Mouse (Mus musculus): ENCODE results near the gene Ppp1r15b. TPM values are rescaled to one million over a fixed set of nuclear protein-coding genes. Genes with fewer than 3 reads are reported as not detected.

Gene Ppp1r15b
- total and polyA plus RNA-seq, 3 experiments, result 33.1 to 47.6 (median 47.5) TPM

DNA sequence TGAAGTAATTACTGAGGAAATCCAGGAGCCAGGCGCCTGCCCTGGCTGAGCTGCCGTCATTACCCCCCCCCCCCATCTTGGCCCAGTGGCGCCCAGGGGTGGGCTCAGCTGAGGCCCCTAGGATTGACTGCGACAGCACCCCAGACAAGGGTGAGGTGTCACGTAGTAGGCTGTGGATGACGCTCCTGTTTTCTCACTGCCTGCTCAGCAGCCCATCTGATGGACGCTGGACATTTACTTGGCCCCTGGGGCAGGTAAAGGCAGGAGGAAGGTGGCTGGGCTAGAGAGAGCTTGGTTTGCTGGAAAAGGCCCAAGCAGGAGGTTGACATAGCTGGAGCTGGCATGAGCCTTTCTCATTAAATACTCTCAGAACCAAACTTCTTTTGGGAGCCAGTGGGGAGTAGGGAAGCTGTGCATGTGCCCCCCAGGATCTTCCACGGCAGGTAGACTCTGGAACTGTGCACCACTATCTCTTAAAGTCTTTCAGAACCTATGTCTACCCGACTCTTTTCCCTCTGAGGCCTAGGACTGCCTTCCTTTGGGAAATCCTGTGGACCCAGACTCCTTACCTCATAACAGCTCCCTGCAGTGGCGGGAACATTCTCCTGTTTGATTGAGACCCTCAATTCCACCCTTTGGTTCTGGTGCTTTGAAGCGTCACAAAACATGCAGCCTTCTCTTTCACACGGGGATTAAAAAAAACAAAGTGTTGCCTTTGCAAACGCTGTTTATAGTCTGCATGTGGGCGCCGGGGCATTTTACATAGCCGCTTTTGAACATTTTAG, 52.4 kb downstream of the Ppp1r15b start:
- H3K9me3 ChIP-seq (replicated peaks; ENCODE audit: low read length), result no peaks in the 10 kb centered on the region
- dilution Hi-C loops (cut with MboI; ENCODE audit: extremely low pct_ligation_motif_present, extremely low pct_unique_long_range_greater_than_20kb, low sequenced_read_pairs), result no loop called here
- in situ Hi-C loops (cut with MboI; ENCODE audit: low pct_ligation_motif_present, low pct_unique_long_range_greater_than_20kb, low sequenced_read_pairs), result loop anchor here (25.0 kb wide), 1 partner anchor 429 kb away; the partner anchor contains the start of gene Snrpe
- no peak for DNase-seq (ENCODE audit: extremely low read depth)
- no peak overlapping the region for H3K9ac ChIP-seq (ENCODE audit: insufficient read depth, low read depth)
- H3K4me2 ChIP-seq (ENCODE audit: insufficient read depth, low read depth, poor library complexity, severe bottlenecking), result no peak overlapping the region
- TF ChIP-seq UBTF (IDR thresholded peaks at IDR 0.05; ENCODE audit: low read depth, low read length), result no peak
- TF ChIP-seq MXI1 (IDR thresholded peaks at IDR 0.05; ENCODE audit: low read depth, low read length), result no peak
- TF ChIP-seq USF1 (IDR thresholded peaks at IDR 0.05; ENCODE audit: low read depth, low read length), result no peak
- TF ChIP-seq JUN (IDR thresholded peaks at IDR 0.05; ENCODE audit: insufficient read depth, low read depth, low read length), result no peak
- TF ChIP-seq E2F4 (IDR thresholded peaks at IDR 0.05; ENCODE audit: insufficient replicate concordance, low read depth, low read length), result no peak
- no peak for TF ChIP-seq IRF4 (IDR thresholded peaks at IDR 0.05; ENCODE audit: low read depth, low read length)
- TF ChIP-seq ETS1 (conservative IDR thresholded peaks at IDR 0.05; ENCODE audit: low read depth, low read length), result no peak
- TF ChIP-seq EP300 (IDR thresholded peaks at IDR 0.05; ENCODE audit: low read length), result no peak
- TF ChIP-seq RCOR1 (conservative IDR thresholded peaks at IDR 0.05; ENCODE audit: low read depth, low read length), result no peak
- no peak for TF ChIP-seq JUND (conservative IDR thresholded peaks at IDR 0.05; ENCODE audit: low read depth, low read length)
- no peak for TF ChIP-seq MEF2A (IDR thresholded peaks at IDR 0.05; ENCODE audit: borderline replicate concordance, low read depth, low read length)
- no peak for TF ChIP-seq GABPA (IDR thresholded peaks at IDR 0.05; ENCODE audit: insufficient replicate concordance, low read depth, low read length)
- no peak for TF ChIP-seq MAFK (IDR thresholded peaks at IDR 0.05; ENCODE audit: insufficient replicate concordance, low read length)
- no peak for TF ChIP-seq MAX (IDR thresholded peaks at IDR 0.05; ENCODE audit: low read length)
- TF ChIP-seq POLR2A (IDR thresholded peaks at IDR 0.05; ENCODE audit: low read depth, low read length), result no peak
- TF ChIP-seq POLR2AphosphoS2 (IDR thresholded peaks at IDR 0.05; ENCODE audit: low read depth, low read length), result no peak
- TF ChIP-seq KAT2A (IDR thresholded peaks at IDR 0.05; ENCODE audit: insufficient replicate concordance, low read length), result no peak
- H3K4me3 ChIP-seq (replicated peaks in 1 of 3; ENCODE audit: low read depth in 2 of 3, low read length in 2 of 3, poor library complexity in 1 of 3), result no peak overlapping the region
- H3K27me3 ChIP-seq (replicated peaks), result peaks cover 83% of the 10 kb centered on the region
- H3K4me1 ChIP-seq (ENCODE audit: control insufficient read depth in 1 of 2, insufficient read depth in 2 of 2), result no peaks in the 10 kb centered on the region
- no peak overlapping the region for H3K27ac ChIP-seq (ENCODE audit: insufficient read depth, low read depth)
- no peaks in the 10 kb centered on the region for H3K79me2 ChIP-seq (replicated peaks; ENCODE audit: control insufficient read depth, extremely low read depth, insufficient read depth, poor library complexity, severe bottlenecking)
- H3K36me3 ChIP-seq (replicated peaks in 1 of 2; ENCODE audit: control insufficient read depth in 1 of 2, insufficient read depth in 1 of 2, low read length in 1 of 2), result no peaks in the 10 kb centered on the region

DNA sequence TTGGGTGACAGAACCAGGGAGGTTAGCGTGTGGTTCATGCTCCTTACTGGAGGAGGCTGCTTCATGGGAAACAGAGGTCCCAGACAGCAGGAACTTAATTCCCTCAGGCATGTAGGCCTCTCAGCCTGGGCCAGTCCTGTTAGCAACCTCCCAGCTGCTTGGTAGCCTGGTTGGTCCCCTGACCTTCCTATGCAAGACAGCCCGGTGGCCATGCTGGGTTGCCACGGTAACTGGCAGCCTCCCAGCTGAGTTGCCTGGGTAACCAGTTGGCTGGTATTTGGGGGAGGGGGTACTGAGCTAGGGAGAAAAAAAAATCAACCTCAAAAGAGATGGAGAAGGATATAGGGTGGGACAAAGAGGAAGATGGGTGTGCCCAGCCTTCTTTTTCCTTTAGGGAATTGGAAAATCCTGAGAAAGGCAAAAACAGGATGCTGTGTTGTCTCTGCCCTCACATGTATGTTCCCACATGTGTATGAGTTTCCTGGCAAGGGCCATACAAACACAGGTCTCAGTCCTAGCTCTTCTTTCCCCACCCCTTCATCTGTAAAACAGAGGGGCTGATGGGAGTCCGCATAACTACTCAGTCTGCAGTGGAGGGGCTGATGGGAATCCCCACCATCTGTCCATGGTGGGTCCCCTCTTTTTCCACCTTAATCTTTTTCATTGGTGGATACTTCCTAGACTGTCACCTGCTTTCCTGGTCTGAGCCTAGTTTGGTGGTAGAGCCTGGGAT, 57.2 kb downstream of the Ppp1r15b start:
- Histone ChIP-seq H3K9ac (ENCODE audit: insufficient read depth, low read depth) (no peak overlapping the region), H3K27ac (ENCODE audit: insufficient read depth, low read depth) (no peak overlapping the region), H3K9me3 (replicated peaks; ENCODE audit: low read length) (peaks cover 11% of the 10 kb centered on the region), H3K4me3 (replicated peaks in 1 of 3; ENCODE audit: low read depth in 2 of 3, low read length in 2 of 3, poor library complexity in 1 of 3) (no peak overlapping the region), H3K36me3 (replicated peaks in 1 of 2; ENCODE audit: control insufficient read depth in 1 of 2, insufficient read depth in 1 of 2, low read length in 1 of 2) (no peaks in the 10 kb centered on the region), H3K4me1 (ENCODE audit: control insufficient read depth in 1 of 2, insufficient read depth in 2 of 2) (peaks cover 0 to under 1% of the 10 kb centered on the region in 2 experiments; a peak in 1 of 4 replicates), H3K79me2 (replicated peaks; ENCODE audit: control insufficient read depth, extremely low read depth, insufficient read depth, poor library complexity, severe bottlenecking) (no peaks in the 10 kb centered on the region), H3K4me2 (ENCODE audit: insufficient read depth, low read depth, poor library complexity, severe bottlenecking) (no peak overlapping the region), H3K27me3 (replicated peaks) (peaks cover 71% of the 10 kb centered on the region)
- no peak for TF ChIP-seq RCOR1 (conservative IDR thresholded peaks at IDR 0.05; ENCODE audit: low read depth, low read length)
- TF ChIP-seq BHLHE40 (IDR thresholded peaks at IDR 0.05; ENCODE audit: low read depth, low read length), result no peak
- no peak for TF ChIP-seq MAZ (IDR thresholded peaks at IDR 0.05; ENCODE audit: low read depth, low read length)
- TF ChIP-seq E2F4 (IDR thresholded peaks at IDR 0.05; ENCODE audit: insufficient replicate concordance, low read depth, low read length), result no peak
- TF ChIP-seq USF2 (conservative IDR thresholded peaks at IDR 0.05; ENCODE audit: low read depth, low read length), result no peak
- no peak for TF ChIP-seq ZKSCAN1 (IDR thresholded peaks at IDR 0.05; ENCODE audit: borderline replicate concordance, low read depth, low read length)
- no peak for TF ChIP-seq TCF12 (IDR thresholded peaks at IDR 0.05; ENCODE audit: low read depth, low read length)
- no peak for TF ChIP-seq JUN (IDR thresholded peaks at IDR 0.05; ENCODE audit: insufficient read depth, low read depth, low read length)
- no peak for TF ChIP-seq USF1 (IDR thresholded peaks at IDR 0.05; ENCODE audit: low read depth, low read length)
- TF ChIP-seq IRF4 (IDR thresholded peaks at IDR 0.05; ENCODE audit: low read depth, low read length), result no peak
- TF ChIP-seq PAX5 (IDR thresholded peaks at IDR 0.05; ENCODE audit: low read length), result no peak
- no peak for TF ChIP-seq POLR2A (IDR thresholded peaks at IDR 0.05; ENCODE audit: low read depth, low read length)
- no peak for TF ChIP-seq JUND (conservative IDR thresholded peaks at IDR 0.05; ENCODE audit: low read depth, low read length)
- no peak for TF ChIP-seq RAD21 (IDR thresholded peaks at IDR 0.05; ENCODE audit: low read depth, low read length)
- TF ChIP-seq MEF2A (IDR thresholded peaks at IDR 0.05; ENCODE audit: borderline replicate concordance, low read depth, low read length), result no peak
- no peak for TF ChIP-seq SIN3A (IDR thresholded peaks at IDR 0.05; ENCODE audit: low read length)
- dilution Hi-C loops (cut with MboI; ENCODE audit: extremely low pct_ligation_motif_present, extremely low pct_unique_long_range_greater_than_20kb, low sequenced_read_pairs), result no loop called here
- in situ Hi-C loops (cut with MboI; ENCODE audit: low pct_ligation_motif_present, low pct_unique_long_range_greater_than_20kb, low sequenced_read_pairs), result loop anchor here (25.0 kb wide), 1 partner anchor 424 kb away; the partner anchor contains the start of gene Snrpe
- no peak for DNase-seq (ENCODE audit: extremely low read depth)

All from CH12.LX (cell line).